Mouse (Mus musculus): ENCODE results near the gene Aldh8a1. TPM values are rescaled to one million over a fixed set of nuclear protein-coding genes. Genes with fewer than 3 reads are reported as not detected.

Gene Aldh8a1
- polyA plus RNA-seq, 1 experiment from 2014 or later = not detected

DNA sequence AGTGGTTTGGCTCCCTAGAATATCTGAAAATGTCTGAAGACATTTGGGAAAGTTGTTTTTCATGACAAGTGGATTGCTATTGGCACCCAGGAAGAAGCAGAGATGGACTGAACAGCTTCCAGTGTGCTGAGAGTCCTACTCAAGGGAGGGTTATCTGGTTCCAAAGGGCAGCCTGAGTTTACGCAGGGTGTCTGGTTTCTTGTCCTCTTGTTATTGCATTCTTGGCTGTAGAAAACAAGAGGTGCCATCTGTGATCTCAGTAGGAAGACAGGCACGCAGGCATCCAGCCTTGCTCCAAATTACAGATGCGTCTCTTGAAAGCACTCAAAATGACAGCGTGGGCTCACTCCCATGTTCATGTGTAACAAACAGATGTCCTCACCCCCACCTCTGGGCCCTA, 63.9 kb downstream of the Aldh8a1 start:
- no peaks in the 10 kb centered on the region for H3K9me3 ChIP-seq
- 55% methylated on average over 4 of the region's 4 CpGs for WGBS
- H3K9ac ChIP-seq = no peak overlapping the region
- H3K36me3 ChIP-seq = no peaks in the 10 kb centered on the region
- H3K27me3 ChIP-seq = no peaks in the 10 kb centered on the region
- H3K4me1 ChIP-seq (replicated peaks) = peaks cover 11% of the 10 kb centered on the region; the same call in 1 of the 2 replicates
- no peak for ATAC-seq (ENCODE audit: low FRiP score)
- no peak overlapping the region for H3K4me3 ChIP-seq
- H3K27ac ChIP-seq = no peak overlapping the region
- no peak overlapping the region for H3K4me2 ChIP-seq

DNA sequence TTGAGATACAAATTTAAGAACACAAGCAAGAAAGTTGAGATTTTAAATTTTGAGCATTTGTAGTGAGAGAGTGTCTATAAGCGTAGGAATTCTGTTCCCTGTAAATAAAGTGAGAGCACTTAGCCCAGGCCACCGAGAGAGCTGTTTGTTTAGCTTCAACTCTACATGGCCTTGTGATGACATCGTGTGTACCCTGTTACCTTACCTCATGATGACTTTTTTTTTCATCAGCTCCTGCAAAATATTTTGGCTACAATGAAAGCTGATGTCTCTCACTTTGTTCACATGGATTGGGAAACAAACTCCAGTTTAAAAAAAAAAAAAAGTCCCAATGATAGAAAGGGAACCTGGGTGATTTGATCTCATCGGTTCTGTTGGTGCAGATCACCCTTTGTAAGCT, 64.6 kb downstream of the Aldh8a1 start:
- Histone ChIP-seq H3K4me1 (replicated peaks) (peaks cover 11% of the 10 kb centered on the region; the same call in 1 of the 2 replicates), H3K9ac (no peak overlapping the region), H3K4me2 (no peak overlapping the region), H3K9me3 (no peaks in the 10 kb centered on the region), H3K27ac (no peak overlapping the region), H3K4me3 (no peak overlapping the region), H3K36me3 (no peaks in the 10 kb centered on the region), H3K27me3 (no peaks in the 10 kb centered on the region)
- 84% methylated on average over 4 of the region's 4 CpGs for WGBS
- no peak for ATAC-seq (ENCODE audit: low FRiP score)

DNA sequence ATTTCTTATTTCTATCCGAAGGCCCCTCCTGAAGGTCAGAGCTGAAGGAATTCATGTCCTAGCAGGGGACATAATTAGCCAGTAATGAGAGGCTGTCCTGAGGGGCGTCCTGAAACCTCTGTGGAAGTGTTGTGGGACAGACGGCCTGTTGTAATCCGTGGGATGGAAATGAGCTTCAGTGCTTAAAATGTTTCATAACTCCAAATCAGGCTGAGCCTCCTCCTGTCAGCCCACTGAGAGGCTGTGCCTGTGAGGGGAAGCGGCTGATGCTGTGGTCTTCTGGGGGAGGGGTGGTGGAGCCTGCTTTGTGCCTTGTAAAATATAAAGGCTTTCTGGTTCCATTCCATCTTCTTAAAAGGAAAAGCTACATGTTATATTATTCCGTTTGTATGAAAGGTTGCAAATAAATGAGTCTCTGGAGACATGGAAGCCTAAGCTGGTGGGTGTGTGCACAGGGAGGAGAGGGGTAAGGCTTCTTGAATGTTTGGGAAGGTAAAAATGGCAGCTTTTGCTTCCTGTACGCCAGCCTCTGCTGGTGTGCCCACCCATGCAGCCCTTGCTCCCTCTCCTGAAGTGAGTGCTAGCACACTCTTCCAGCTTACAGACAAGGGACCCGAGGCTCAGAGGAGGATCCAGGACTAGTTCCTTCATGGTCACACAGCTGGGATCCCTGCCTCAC, 66.7 kb downstream of the Aldh8a1 start:
- WGBS = 58% methylated on average over 8 of the region's 8 CpGs
- H3K4me3 ChIP-seq = no peak overlapping the region
- no peak overlapping the region for H3K27ac ChIP-seq
- no peak overlapping the region for H3K4me2 ChIP-seq
- H3K9ac ChIP-seq = no peak overlapping the region
- peaks cover 11% of the 10 kb centered on the region; the same call in 1 of the 2 replicates for H3K4me1 ChIP-seq (replicated peaks)
- H3K27me3 ChIP-seq = no peaks in the 10 kb centered on the region
- no peaks in the 10 kb centered on the region for H3K36me3 ChIP-seq
- no peak for ATAC-seq (ENCODE audit: low FRiP score)
- H3K9me3 ChIP-seq = no peaks in the 10 kb centered on the region

DNA sequence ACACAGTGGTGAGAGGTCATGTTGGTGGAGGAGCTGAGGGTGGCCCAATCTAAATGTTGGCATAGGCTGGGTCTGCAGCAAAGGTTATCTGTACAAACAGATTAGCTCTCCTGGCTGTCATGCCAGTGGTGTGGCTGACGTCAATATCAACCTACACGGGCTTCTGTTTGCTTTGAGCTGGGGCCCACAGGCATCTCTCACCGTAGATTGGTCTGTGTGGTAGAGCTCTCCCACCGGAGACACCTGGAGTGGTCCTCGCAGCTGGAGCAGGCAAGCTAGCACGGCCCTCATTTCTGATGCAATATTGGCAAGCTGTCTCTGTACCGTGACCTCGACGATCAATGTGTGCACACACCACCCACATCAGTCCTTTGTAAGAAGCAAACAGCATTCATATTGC, 67.3 kb downstream of the Aldh8a1 start:
- WGBS = 82% methylated on average over 9 of the region's 9 CpGs
- H3K27me3 ChIP-seq = no peaks in the 10 kb centered on the region
- no peak overlapping the region for H3K27ac ChIP-seq
- H3K9me3 ChIP-seq = no peaks in the 10 kb centered on the region
- H3K4me3 ChIP-seq = no peak overlapping the region
- ATAC-seq (ENCODE audit: low FRiP score) = no peak
- no peak overlapping the region for H3K4me2 ChIP-seq
- H3K36me3 ChIP-seq = no peaks in the 10 kb centered on the region
- H3K9ac ChIP-seq = no peak overlapping the region
- H3K4me1 ChIP-seq (replicated peaks) = peaks cover 11% of the 10 kb centered on the region; the same call in 1 of the 2 replicates

Other genes with a start within 250 kb of the Aldh8a1 start
- 2.3 and 2.5 TPM in 2 replicates for gene Myb, start 216.3 kb upstream of the Aldh8a1 start, polyA plus RNA-seq (2015; fragmentation: Nextera tagmentation; extraction: Ambion mirVana)
- gene Hbs1l, start 81.3 kb upstream of the Aldh8a1 start, polyA plus RNA-seq (2015; fragmentation: Nextera tagmentation; extraction: Ambion mirVana) = 99.1 and 102 TPM in 2 replicates
- not detected in 2 replicates for gene 1700020N01Rik, start 215.9 kb downstream of the Aldh8a1 start, polyA plus RNA-seq (2015; fragmentation: Nextera tagmentation; extraction: Ambion mirVana)

Data from hindbrain, embryonic 13.5 days (tissue).